In the genomic region with DNA sequence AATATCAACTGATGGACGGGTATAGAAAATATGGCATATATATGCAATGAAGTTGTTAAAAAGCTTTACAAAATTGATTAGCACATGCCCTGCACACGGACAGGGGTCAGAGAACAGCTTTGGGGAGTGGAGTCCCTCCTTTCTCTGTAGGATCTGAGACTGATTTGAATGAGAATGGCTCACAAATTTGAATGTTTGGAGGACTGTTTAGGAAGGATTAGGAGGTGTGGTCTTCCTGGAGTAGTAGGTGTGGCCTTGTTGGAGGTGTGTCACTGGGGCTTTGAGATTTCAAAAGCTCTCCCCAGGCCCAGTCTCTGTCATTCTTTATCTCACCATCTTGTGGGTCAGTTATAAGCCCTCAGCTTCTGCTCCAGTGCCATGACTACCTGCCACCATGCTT, we compare ENCODE assay signal across 23 mouse cellular contexts. TPM values are rescaled to one million over a fixed set of nuclear protein-coding genes. Genes with fewer than 3 reads are reported as not detected.
A peak's percentile ranks its signal among the peaks of the same experiment; 100 is the strongest.
DNase-seq lines count a peak whose midpoint lies in the region; ATAC-seq lines count a peak whose summit lies in the region.
"Had no signal": no experiment of that assay in that cellular context is flagged by ENCODE, and none has a peak within 500 bp of the region (broad histone marks: within the 10 kb centered on the region; RNA-seq: fewer than 3 reads in every experiment).

No protein-coding gene starts in this region.

- no peaks in the 10 kb centered on the region for H3K27me3 ChIP-seq in intestine, embryonic 14.5 days (replicated peaks; ENCODE audit: control insufficient read depth, insufficient read depth, low read length)
- no peaks in the 10 kb centered on the region for H3K27me3 ChIP-seq in intestine, embryonic 16.5 days (replicated peaks; ENCODE audit: control insufficient read depth, insufficient read depth, low read length)
- peaks cover 29% of the 10 kb centered on the region for H3K27me3 ChIP-seq in liver, embryonic 12.5 days (replicated peaks)

- H3K4me2 ChIP-seq in intestine, embryonic 14.5 days (ENCODE audit: low read length), result no peak overlapping the region
- no peak overlapping the region for H3K4me2 ChIP-seq in intestine, embryonic 16.5 days (ENCODE audit: low read depth, low read length)
- no peak overlapping the region for H3K4me2 ChIP-seq in liver, embryonic 12.5 days
- H3K4me2 ChIP-seq: embryonic facial prominence, embryonic 12.5 days; forebrain, embryonic 13.5 days; forebrain, embryonic 15.5 days had no signal

- H3K4me3 ChIP-seq in intestine, embryonic 14.5 days (ENCODE audit: low read depth, low read length), result no peak overlapping the region
- no peak overlapping the region for H3K4me3 ChIP-seq in intestine, embryonic 16.5 days (ENCODE audit: low read length)
- no peak overlapping the region for H3K4me3 ChIP-seq in liver, embryonic 12.5 days
- H3K4me3 ChIP-seq: embryonic facial prominence, embryonic 10.5 days; embryonic facial prominence, embryonic 12.5 days; forebrain, embryonic 13.5 days; forebrain, embryonic 15.5 days had no signal

- no peak for ATAC-seq in intestine, embryonic 14.5 days (replicated peaks; ENCODE audit: low FRiP score, low TSS enrichment, low read depth)
- ATAC-seq in intestine, embryonic 16.5 days, result no peak
- ATAC-seq in liver, embryonic 12.5 days, result no peak
- ATAC-seq: activated CD4-positive, CD25-positive, alpha-beta regulatory T cell, adult 4 months; forebrain, embryonic 13.5 days; forebrain, embryonic 15.5 days; forebrain, postnatal 0 days; Patski had no signal

- H3K27ac ChIP-seq in intestine, embryonic 14.5 days (ENCODE audit: low read depth), result no peak overlapping the region
- no peak overlapping the region for H3K27ac ChIP-seq in intestine, embryonic 16.5 days (ENCODE audit: low read length)
- no peak overlapping the region for H3K27ac ChIP-seq in liver, embryonic 12.5 days
- H3K27ac ChIP-seq: embryonic facial prominence, embryonic 10.5 days; embryonic facial prominence, embryonic 12.5 days; forebrain, embryonic 13.5 days; forebrain, embryonic 15.5 days had no signal

- H3K9ac ChIP-seq in intestine, embryonic 14.5 days (ENCODE audit: low read length), result no peak overlapping the region
- H3K9ac ChIP-seq in intestine, embryonic 16.5 days (ENCODE audit: low read depth, low read length), result no peak overlapping the region
- no peak overlapping the region for H3K9ac ChIP-seq in liver, embryonic 12.5 days
- H3K9ac ChIP-seq: embryonic facial prominence, embryonic 12.5 days; forebrain, embryonic 13.5 days; forebrain, embryonic 15.5 days; forebrain, postnatal 0 days had no signal

- no peaks in the 10 kb centered on the region for H3K9me3 ChIP-seq in intestine, embryonic 14.5 days (ENCODE audit: control insufficient read depth, low read length)
- H3K9me3 ChIP-seq in intestine, embryonic 16.5 days (ENCODE audit: control insufficient read depth, low read length), result no peaks in the 10 kb centered on the region
- no peaks in the 10 kb centered on the region for H3K9me3 ChIP-seq in liver, embryonic 12.5 days (replicated peaks)
- H3K9me3 ChIP-seq: forebrain, embryonic 15.5 days had no signal

- WGBS in intestine, embryonic 14.5 days, result 92% methylated on average over 2 of the region's 2 CpGs
- WGBS in intestine, embryonic 16.5 days, result 83% methylated on average over 2 of the region's 2 CpGs
- 62% methylated on average over 2 of the region's 2 CpGs for WGBS in liver, embryonic 12.5 days (ENCODE audit: insufficient replicate concordance)

- H3K4me1 ChIP-seq in intestine, embryonic 14.5 days (replicated peaks; ENCODE audit: control insufficient read depth, insufficient read depth, low read length), result peaks cover 8% of the 10 kb centered on the region; the same call in 1 of the 2 replicates
- peaks cover 6% of the 10 kb centered on the region for H3K4me1 ChIP-seq in intestine, embryonic 16.5 days (ENCODE audit: control insufficient read depth, insufficient read depth, low read length)
- peaks cover 8% of the 10 kb centered on the region; the same call in 1 of the 2 replicates for H3K4me1 ChIP-seq in liver, embryonic 12.5 days

- peak; percentile 9 for DNase-seq in intestine, embryonic 14.5 days (ENCODE audit: low spot score)
- peak; percentile 39 for DNase-seq in ES-CJ7 (ENCODE audit: low read depth, low spot score)
- peak; percentile 80 for DNase-seq in R1 (ENCODE audit: low read depth, low spot score)
- DNase-seq in gastrocnemius, adult 8-10 months (ENCODE audit: low spot score in 2 of 2), result no peak
- DNase-seq: adrenal gland, adult 8-10 months; adrenal gland, postnatal 14 days; adrenal gland, postnatal 36 days; cerebellum, adult 11-12 months; cerebellum, adult 2 months; cerebellum, adult 9-10 months; cerebellum, postnatal 10 days; cerebellum, postnatal 25 days; forebrain, postnatal 0 days had no signal

- H3K36me3 ChIP-seq in intestine, embryonic 14.5 days (ENCODE audit: control insufficient read depth, insufficient read depth, low read length), result no peaks in the 10 kb centered on the region
- H3K36me3 ChIP-seq in intestine, embryonic 16.5 days (ENCODE audit: control insufficient read depth, insufficient read depth, low read length), result no peaks in the 10 kb centered on the region
- no peaks in the 10 kb centered on the region for H3K36me3 ChIP-seq in liver, embryonic 12.5 days
- H3K36me3 ChIP-seq: embryonic facial prominence, embryonic 10.5 days; embryonic facial prominence, embryonic 12.5 days; forebrain, embryonic 15.5 days; G1E had no signal

RNA-seq across cellular contexts. Expression of a gene that starts 4.1 kb away (rescaled TPM):
- polyA plus RNA-seq in intestine, embryonic 14.5 days (2014; fragmentation: Nextera tagmentation; extraction: Ambion mirVana), result 27.2 and 30.0 TPM in 2 replicates
- 32.7 and 33.7 TPM in 2 replicates for polyA plus RNA-seq in intestine, embryonic 16.5 days (2015; fragmentation: Nextera tagmentation; extraction: Ambion mirVana)
- total RNA-seq in gastrocnemius, adult 8-10 months (2022), result 1 to 10 TPM; 2.2 to 3.8 (median 3.0) TPM
- polyA plus RNA-seq in liver, embryonic 12.5 days (2016; fragmentation: Nextera tagmentation; extraction: Ambion mirVana), result 10.7 and 12.4 TPM in 2 replicates
- polyA plus RNA-seq: C2C12 had no signal

Comparison
In these comparisons a context has a peak if more than half of its experiments do, and no peak if none do; other contexts are left out.
1. DNase-seq: peak in intestine, embryonic 14.5 days (single experiment), ES-CJ7 (single experiment) and R1 (single experiment); none in gastrocnemius, adult 8-10 months (0 of 2).